Mouse (Mus musculus): ENCODE results near the gene Lrpap1.

GRCm38 (mm10) chr5:35134286-35134685 lies 28.7 kb upstream of the Lrpap1 start:
- TF ChIP-seq CTCF (IDR thresholded peaks at IDR 0.05; ENCODE audit: low read depth) = no peak
- TF ChIP-seq EP300 (IDR thresholded peaks at IDR 0.05; ENCODE audit: low read depth) = no peak

Data from liver, embryonic 14.5 days (tissue).